Mouse (Mus musculus) bone marrow, adult 2 months (tissue): ENCODE measurements around the gene Tspo.

Experiments
- CTCF ChIP-seq: fragments of 200-500 bp; IDR thresholded peaks from 2 replicates; pipeline ENCODE4 v1.5.1; 2011; ENCODE audit warnings: low read length, control low read depth; ENCODE audit not compliant: control insufficient read depth, insufficient read depth
- POLR2A ChIP-seq: fragments of 200-500 bp; IDR thresholded peaks from 2 replicates; pipeline ENCODE4 v1.6.1; 2011; ENCODE audit warnings: low read depth, mild to moderate bottlenecking, control low read depth, low read length, borderline replicate concordance; ENCODE audit not compliant: control insufficient read depth

DNA sequence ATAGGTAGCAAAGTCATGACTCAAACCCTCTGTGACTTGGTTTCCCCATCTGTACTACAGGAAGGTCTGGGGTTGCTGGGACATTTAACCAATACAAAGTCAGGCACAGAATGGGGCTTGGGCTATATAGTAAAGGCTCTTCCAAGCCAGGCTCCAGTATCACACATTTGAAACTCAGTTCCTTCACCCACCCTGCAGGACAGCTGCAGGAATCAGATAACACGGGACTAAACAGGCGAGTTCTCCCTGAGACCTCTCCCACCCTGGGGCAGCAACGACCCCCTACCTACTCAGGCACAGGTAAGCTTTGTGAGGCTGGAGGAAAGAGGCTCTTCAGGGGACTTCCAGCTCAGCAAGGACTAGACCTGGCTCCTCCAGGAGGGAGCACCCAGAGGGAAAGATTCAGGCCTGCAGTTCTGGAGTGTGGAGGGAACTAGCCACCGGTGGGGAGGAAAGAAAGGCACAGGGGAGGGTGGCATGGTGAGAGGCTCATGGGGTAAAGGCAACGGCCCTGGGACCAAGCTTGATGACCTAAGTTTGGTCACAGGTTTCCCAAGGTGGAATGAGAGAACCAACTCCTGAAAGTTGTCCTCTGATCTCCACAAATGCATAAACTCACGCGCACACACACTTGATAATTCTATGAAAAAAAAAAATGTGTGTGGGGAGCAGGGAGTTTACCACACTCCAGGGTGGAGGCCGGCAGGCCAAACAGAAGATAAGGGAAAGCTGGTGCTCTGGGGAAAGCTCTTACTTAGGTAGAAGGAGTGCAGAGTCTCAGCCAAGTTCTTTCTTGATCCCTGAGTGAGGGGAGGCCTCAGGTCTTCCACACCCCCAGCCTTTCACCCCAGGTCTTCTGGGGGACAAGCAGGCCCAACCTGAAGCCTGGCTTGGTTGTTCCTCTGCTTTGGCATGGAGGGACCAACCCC lies 29.1 kb downstream of the Tspo start:
- TF ChIP-seq CTCF (no peak), POLR2A (0 out of 2 replicates have a peak, but pooled peaks have one; percentile 22)
